Mouse (Mus musculus) hindbrain, embryonic 10.5 days (tissue): Measurements from ENCODE around the gene Slc25a39. TPM values are rescaled to one million over a fixed set of nuclear protein-coding genes. Genes with fewer than 3 reads are reported as not detected.

Source experiments
- DNase-seq: peaks from one replicate; pipeline ENCODE4 v3.0.0-alpha.2; 2017; ENCODE audit warnings: low spot score
- H3K27ac ChIP-seq: fragments of 300-500 bp; sonication (generic); 2 replicates; pipeline ENCODE4 v1.5.1; 2016; ENCODE audit warnings: mild to moderate bottlenecking, moderate library complexity
- H3K27me3 ChIP-seq: fragments of 300-500 bp; sonication (generic); 2 replicates; pipeline ENCODE4 v1.6.1; 2016; ENCODE audit warnings: mild to moderate bottlenecking; ENCODE audit not compliant: poor library complexity, insufficient read depth, severe bottlenecking
- H3K36me3 ChIP-seq: fragments of 300-500 bp; sonication (generic); 2 replicates; pipeline ENCODE4 v1.6.1; 2016; ENCODE audit warnings: mild to moderate bottlenecking, moderate library complexity
- H3K4me1 ChIP-seq: fragments of 300-500 bp; sonication (generic); replicated peaks from 2 replicates; pipeline ENCODE4 v1.6.1; 2016; ENCODE audit warnings: mild to moderate bottlenecking
- H3K4me3 ChIP-seq: fragments of 300-500 bp; sonication (generic); 2 replicates; pipeline ENCODE4 v1.5.1; 2016; ENCODE audit warnings: mild to moderate bottlenecking, moderate library complexity
- H3K9me3 ChIP-seq: fragments of 300-500 bp; sonication (generic); 2 replicates; pipeline ENCODE4 v1.6.1; 2016; ENCODE audit warnings: mild to moderate bottlenecking, moderate library complexity
- WGBS: fragments of 180-500 bp; shearing (Covaris S2); methylation state at CpG from one replicate; pipeline ENCODE4 v1.1.7; 2016; 5-methylcytosine and 5-hydroxymethylcytosine counted together
- polyA plus RNA-seq: library from polyadenylated mRNA; unstranded; fragments of >200 nt; fragmentation: Nextera tagmentation; extraction: Ambion mirVana; gene quantifications from 2 replicates; pipeline ENCODE4 v1.2.1, GENCODE M21; 2016

Slc25a39 gene
- 236 TPM in 2 replicates for polyA plus RNA-seq

DNA sequence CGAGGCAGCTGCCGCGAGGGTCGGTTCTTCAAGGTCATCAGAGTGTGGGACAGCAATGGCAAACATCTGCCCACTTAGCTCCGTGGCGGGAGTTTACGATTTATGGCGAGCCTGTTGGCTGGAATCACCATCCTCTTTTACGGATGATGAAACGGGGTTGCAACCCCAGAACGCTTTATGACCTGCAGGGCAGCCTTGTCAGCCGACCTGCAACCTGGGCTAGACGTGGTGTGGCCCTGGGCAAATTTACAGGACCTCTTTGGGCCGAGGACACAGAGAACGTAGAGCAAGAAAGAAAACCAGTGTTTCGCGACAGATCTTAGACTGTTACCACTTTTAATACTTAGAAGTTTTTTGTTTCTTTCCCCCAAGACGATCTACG is at the start of gene Slc25a39:
Gene Slc25a39 (minus strand): TSS at position 113 of the 382 bp plus-strand sequence.
- H3K4me1 ChIP-seq, result peaks cover 55% of the 10 kb centered on the region
- no peak for DNase-seq
- no peaks in the 10 kb centered on the region for H3K9me3 ChIP-seq
- no peaks in the 10 kb centered on the region for H3K27me3 ChIP-seq
- 2% methylated on average over 19 of the region's 19 CpGs for WGBS
- H3K4me3 ChIP-seq, result peak within 1 kb of the TSS; percentile 89
- peak within 1 kb of the TSS; percentile 95 for H3K27ac ChIP-seq
- H3K36me3 ChIP-seq, result peaks cover 26% of the 10 kb centered on the region

DNA sequence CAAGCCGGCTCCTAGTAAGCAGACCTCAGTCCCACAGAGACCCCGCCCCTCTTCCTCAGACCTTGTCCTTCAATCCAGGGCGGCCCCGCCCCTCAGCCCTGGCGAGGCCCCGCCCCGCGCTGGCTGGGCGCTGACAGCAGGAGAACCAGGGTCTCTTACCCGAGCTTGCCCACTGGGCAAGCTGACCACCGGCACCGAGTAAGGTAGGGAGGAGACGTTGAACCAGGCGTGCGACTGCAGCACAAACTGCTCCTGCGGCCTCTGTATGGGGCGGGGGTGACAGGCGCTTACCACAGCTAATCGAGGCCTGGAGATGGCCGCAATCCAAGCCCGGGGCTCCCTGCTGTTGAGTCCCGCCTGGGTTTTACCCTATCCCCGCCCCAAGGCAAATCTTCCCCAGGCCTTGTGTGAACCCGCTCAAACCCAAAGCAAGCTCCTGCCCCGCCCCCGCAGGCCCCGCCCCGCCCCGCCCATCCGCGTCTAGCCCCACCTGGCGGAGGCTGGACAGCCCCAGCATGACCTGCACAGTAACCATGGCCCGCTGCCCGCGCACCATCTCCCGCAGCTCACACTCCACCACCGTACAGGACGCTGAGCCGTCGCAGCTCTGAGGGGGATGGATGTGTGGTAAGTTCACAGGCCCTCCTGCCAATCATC is 48.1 kb upstream of the Slc25a39 start:
- Histone ChIP-seq H3K4me3 (peak overlapping the region; percentile 64), H3K36me3 (no peaks in the 10 kb centered on the region), H3K9me3 (no peaks in the 10 kb centered on the region), H3K27ac (peak overlapping the region; percentile 75), H3K4me1 (peaks cover 33% of the 10 kb centered on the region), H3K27me3 (peaks cover 86% of the 10 kb centered on the region)
- peak; percentile 83 for DNase-seq
- WGBS, result under 1% methylated on average over 40 of the region's 40 CpGs

DNA sequence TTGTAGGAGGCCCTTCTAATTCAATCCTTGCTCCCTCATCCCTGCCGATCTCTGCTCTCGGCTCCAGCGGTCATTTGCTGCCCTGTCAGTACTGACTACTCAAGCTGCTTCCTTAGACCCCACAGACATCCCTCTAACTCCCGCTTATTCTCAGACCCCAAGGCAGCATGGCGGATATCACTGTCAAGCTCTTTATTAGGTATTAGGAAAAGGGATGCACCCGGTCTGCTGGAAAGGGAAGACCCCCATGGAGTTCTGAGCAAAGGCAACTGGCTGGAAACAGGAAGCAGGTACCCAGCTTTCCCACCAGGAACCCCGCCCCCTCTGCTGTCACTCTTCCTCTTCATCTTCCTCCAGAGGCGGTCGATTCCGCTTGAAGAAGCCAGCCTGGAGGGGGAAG is 45.4 kb upstream of the Slc25a39 start:
- DNase-seq, result peak; percentile 24
- H3K27me3 ChIP-seq, result peaks cover 94% of the 10 kb centered on the region
- no peak overlapping the region for H3K27ac ChIP-seq
- H3K9me3 ChIP-seq, result no peaks in the 10 kb centered on the region
- H3K36me3 ChIP-seq, result no peaks in the 10 kb centered on the region
- peaks cover 42% of the 10 kb centered on the region for H3K4me1 ChIP-seq
- H3K4me3 ChIP-seq, result peak overlapping the region; percentile 13; the same call in 1 of the 2 replicates
- WGBS, result 20% methylated on average over 10 of the region's 10 CpGs

GRCm38 (mm10) chr11:102449043-102450008 is 41.6 kb upstream of the Slc25a39 start:
- 49% methylated on average over 17 of the region's 17 CpGs for WGBS
- peaks cover 73% of the 10 kb centered on the region for H3K27me3 ChIP-seq
- no peaks in the 10 kb centered on the region for H3K9me3 ChIP-seq
- H3K27ac ChIP-seq, result no peak overlapping the region
- no peak overlapping the region for H3K4me3 ChIP-seq
- 0 out of 2 replicates have a peak, but pooled peaks cover under 1% of the 10 kb centered on the region for H3K36me3 ChIP-seq
- H3K4me1 ChIP-seq, result peaks cover 55% of the 10 kb centered on the region
- no peak for DNase-seq

- DNase-seq, result no peak
- Histone ChIP-seq H3K9me3 (no peaks in the 10 kb centered on the region), H3K36me3 (peaks cover 10% of the 10 kb centered on the region), H3K4me3 (peak overlapping the region; percentile 94; the same call in 1 of the 2 replicates), H3K27me3 (peaks cover 63% of the 10 kb centered on the region), H3K4me1 (peaks cover 63% of the 10 kb centered on the region), H3K27ac (no peak overlapping the region)
- 13% methylated on average over 8 of the region's 8 CpGs for WGBS
Observed at GRCm38 (mm10) chr11:102448327-102448726, 40.6 kb upstream of the Slc25a39 start.

- Histone ChIP-seq H3K27me3 (peaks cover 56% of the 10 kb centered on the region), H3K27ac (peak within 1 kb of the TSS; percentile 99), H3K4me3 (peak within 1 kb of the TSS; percentile 94), H3K4me1 (peaks cover 58% of the 10 kb centered on the region), H3K9me3 (no peaks in the 10 kb centered on the region), H3K36me3 (peaks cover 17% of the 10 kb centered on the region)
- DNase-seq, result peak; percentile 91
- under 1% methylated on average over 40 of the region's 40 CpGs for WGBS
Observed at GRCm38 (mm10) chr11:102447497-102447896, 39.8 kb upstream of the Slc25a39 start, which contains the start of gene Fam171a2. Gene Fam171a2, minus strand, starts transcription at chr11:102447682.

- WGBS, result under 1% methylated on average over 49 of the region's 49 CpGs
- Histone ChIP-seq H3K27me3 (peaks cover 49% of the 10 kb centered on the region), H3K27ac (peak overlapping the region; percentile 99), H3K36me3 (peaks cover 24% of the 10 kb centered on the region), H3K9me3 (no peaks in the 10 kb centered on the region), H3K4me1 (peaks cover 58% of the 10 kb centered on the region), H3K4me3 (peak overlapping the region; percentile 94)
- peak; percentile 77 for DNase-seq
Observed at GRCm38 (mm10) chr11:102446581-102447461, 39.1 kb upstream of the Slc25a39 start.

GRCm38 (mm10) chr11:102445891-102446361 is 38.2 kb upstream of the Slc25a39 start:
- H3K4me1 ChIP-seq, result peaks cover 58% of the 10 kb centered on the region
- H3K9me3 ChIP-seq, result no peaks in the 10 kb centered on the region
- H3K27me3 ChIP-seq, result peaks cover 47% of the 10 kb centered on the region
- WGBS, result 21% methylated on average over 7 of the region's 7 CpGs
- peak overlapping the region; percentile 94 for H3K4me3 ChIP-seq
- no peak for DNase-seq
- H3K27ac ChIP-seq, result peak overlapping the region; percentile 99
- peaks cover 33% of the 10 kb centered on the region for H3K36me3 ChIP-seq

DNA sequence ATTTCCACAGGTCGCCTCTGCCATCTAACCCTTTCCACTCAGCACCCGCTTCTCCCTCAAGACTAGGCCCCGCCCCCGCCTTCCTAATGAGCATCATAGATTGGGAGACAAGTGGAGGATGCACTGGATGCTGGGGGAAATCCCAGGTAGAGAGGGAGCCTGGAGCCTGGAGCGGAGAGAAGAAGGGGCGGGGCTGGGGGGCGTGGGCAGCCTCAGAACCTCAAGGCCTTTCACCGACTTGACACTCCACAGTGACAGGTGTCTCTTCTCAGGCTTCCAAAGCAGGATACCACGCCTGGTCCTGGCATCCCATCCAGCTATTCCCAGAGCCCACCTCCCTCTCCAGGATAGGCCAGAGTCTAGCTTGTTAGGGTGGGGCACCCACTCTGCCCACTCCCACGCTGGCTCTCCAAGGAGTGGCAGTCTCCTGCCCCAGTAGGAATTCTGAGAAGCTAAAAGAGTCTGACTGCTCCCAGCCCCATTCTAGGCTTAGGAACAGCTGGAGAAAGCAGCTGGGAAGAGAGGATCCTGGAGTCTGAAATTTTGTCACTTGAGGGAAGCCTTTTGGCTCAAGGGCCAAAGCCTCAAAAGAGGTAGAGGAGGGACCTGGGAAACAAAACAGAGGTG is 37.6 kb upstream of the Slc25a39 start:
- H3K27ac ChIP-seq, result peak overlapping the region; percentile 99
- DNase-seq, result no peak

GRCm38 (mm10) chr11:102444781-102445180 is 37.0 kb upstream of the Slc25a39 start:
- Histone ChIP-seq H3K27me3 (peaks cover 44% of the 10 kb centered on the region), H3K36me3 (peaks cover 44% of the 10 kb centered on the region), H3K9me3 (no peaks in the 10 kb centered on the region), H3K27ac (0 out of 2 replicates have a peak overlapping the region, but pooled peaks have one; percentile 99), H3K4me3 (peak overlapping the region; percentile 94), H3K4me1 (peaks cover 59% of the 10 kb centered on the region)
- 8% methylated on average over 6 of the region's 6 CpGs for WGBS
- DNase-seq, result peak; percentile 47

More for the DNA sequence above, 37.6 kb upstream of the Slc25a39 start:
- Histone ChIP-seq H3K4me1 (peaks cover 58% of the 10 kb centered on the region), H3K4me3 (peak overlapping the region; percentile 94), H3K27me3 (peaks cover 44% of the 10 kb centered on the region), H3K9me3 (no peaks in the 10 kb centered on the region), H3K36me3 (peaks cover 38% of the 10 kb centered on the region)
- 17% methylated on average over 10 of the region's 10 CpGs for WGBS

DNA sequence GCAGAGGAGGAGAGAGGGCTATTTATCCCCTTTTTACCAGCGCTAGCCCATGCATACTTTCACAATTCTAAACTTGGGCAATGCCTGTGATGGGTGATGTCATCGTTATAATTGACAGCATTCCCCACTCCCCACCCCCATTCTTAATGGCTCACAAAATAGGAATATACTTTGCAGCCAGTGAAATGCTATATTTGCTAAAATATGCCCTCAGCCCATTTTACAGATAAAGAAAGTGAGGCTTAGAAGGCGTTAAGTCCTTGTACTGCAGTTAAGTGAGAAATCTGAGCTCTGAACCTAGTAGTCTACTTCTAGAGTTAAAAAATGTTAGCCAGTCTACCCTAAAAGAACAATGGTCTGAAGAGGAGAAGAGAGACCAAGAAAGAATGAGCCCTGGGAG is 36.6 kb upstream of the Slc25a39 start:
- no peak for DNase-seq
- Histone ChIP-seq H3K36me3 (peaks cover 49% of the 10 kb centered on the region), H3K27ac (no peak overlapping the region), H3K9me3 (no peaks in the 10 kb centered on the region), H3K4me1 (peaks cover 61% of the 10 kb centered on the region), H3K27me3 (peaks cover 44% of the 10 kb centered on the region), H3K4me3 (no peak overlapping the region)
- 75% methylated on average over 3 of the region's 3 CpGs for WGBS
